Mouse (Mus musculus) retina, adult 2 months (tissue): ENCODE results near the gene Luzp1.

Experiments
- DNase-seq: peaks from one replicate; pipeline ENCODE4 v3.0.0-alpha.2; 2012; ENCODE audit warnings: low read depth, low spot score

Gene Luzp1

DNA sequence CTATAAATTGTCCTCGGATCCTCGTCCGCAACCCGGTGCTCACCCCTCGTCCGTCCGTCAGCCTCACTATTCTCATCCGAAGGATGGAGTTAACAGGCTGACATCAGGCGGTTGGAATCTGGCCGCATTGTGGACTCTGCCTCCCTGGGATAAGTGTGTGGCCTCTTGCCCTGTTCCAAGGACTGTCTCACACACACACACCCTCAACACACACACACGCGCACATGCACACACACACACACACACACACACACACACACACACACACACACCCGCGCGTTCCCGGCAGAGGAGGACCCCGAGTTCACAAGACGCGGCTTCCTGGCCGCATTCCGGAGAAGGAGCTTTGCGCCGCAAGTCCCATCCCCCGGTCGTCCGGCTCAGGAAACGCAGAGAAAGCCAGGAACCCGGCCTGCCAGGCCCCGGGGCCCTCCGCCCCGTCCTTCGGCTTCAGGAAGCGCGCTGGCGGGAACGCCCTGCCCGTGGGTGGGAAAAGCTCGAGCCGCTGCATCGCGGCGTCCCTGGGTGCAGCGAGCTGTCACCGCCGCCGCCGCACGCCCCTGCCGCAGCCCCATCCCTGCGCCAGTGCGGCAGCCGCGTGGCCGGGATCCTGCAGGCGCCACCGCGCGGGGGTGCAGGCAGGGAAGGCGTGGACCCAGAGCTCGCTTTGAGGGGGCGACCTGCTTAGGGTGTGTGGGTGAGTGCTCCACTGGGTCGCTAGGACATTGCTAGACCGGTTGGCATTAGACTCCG lies 7.3 kb upstream of the Luzp1 start, which contains the start of gene 6030445D17Rik:
Gene 6030445D17Rik (plus strand): TSS at position 165 of the 753 bp plus-strand sequence.
- DNase-seq = no peak

DNA sequence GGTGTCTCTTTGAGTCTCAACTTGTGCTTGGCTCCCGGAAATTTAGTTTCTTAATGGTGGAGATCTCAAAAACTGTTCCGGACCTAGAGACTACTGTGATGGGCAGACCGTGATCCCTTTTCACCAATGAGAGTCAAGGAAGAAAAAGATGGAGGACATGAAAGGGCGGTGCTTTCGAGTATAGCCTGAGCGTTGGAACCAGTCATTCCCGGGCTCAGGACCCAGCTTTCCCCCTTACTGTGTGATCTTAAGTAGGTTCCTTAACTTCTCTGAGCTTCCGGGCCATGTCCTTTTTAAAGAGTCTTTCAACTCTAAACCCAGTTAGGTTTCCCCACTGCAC lies 6.8 kb upstream of the Luzp1 start:
- no peak for DNase-seq

DNA sequence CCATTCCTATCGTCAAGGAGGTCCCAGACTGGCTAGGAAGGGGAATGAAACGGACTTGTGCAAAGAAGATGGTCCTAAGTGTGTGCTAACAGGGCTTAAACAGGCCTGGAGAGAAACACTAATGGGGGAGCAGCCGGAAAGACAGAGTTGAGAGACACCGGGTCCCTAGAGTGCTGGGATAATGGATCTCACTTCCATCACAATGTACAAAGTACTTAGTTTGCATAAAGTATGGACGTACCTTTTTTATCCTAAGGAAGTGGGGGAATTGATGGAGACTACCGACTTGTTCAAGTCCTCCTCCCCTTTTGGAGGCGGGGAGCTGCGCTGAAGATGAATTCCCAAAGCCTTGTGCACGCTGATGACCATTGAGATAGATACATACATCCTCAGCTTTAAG lies 6.1 kb upstream of the Luzp1 start:
- DNase-seq = no peak

DNA sequence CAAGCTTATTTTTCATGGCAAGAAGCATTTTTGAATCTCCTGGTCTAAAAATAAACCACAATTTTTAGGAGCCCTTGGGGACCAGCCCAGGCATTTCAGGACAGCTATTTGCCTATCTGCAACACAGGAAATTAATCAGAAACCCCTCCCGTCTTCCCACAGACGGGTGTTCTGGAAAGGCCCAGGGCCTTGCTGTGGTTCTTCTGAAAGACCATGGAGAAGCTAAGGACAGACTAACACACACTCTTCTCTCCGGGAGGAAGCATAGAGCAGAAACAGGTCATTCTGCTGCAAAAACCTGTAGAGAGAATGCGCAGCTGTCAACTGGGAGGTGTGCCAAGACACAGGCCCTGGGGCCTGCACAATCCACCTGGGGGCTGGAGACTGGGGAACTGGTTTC lies 3.3 kb upstream of the Luzp1 start:
- no peak for DNase-seq

DNA sequence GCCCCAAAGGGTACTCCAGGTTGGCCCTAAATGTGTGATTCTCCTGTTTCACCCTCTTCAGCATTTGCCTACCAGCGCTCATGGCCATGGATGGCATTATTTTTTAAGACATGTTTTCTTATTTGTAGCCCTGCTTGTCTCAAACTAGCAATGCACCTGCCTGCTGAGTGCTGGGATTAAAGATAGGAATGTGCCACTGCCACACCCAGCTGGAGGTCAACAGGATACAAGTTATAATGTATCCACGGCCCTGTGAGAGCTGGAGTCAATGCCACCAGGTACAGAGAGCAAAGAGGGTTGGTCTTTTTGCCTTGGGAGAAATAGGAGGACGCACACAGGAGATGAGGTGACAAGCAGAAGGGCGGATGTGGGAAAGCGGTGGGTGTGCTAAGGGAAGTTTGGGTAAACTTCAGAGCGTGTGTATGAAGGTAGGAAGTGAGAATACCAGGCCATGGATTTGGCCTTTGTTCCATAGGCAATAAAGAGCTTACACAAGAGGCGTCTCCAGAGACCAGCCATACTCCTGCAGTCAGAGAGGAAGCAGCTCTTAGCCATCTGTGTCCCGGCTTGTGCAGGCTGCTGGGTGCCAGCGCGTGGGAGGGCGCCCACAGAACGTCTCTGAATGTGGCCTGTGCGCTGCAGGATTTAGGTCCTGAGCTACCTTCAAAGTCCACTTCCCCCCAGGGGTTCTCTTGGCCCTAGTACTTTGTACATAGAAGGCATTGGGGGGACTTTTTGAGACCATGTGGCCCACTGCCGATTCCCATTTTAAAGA lies 821 bp upstream of the Luzp1 start:
- DNase-seq = no peak

DNA sequence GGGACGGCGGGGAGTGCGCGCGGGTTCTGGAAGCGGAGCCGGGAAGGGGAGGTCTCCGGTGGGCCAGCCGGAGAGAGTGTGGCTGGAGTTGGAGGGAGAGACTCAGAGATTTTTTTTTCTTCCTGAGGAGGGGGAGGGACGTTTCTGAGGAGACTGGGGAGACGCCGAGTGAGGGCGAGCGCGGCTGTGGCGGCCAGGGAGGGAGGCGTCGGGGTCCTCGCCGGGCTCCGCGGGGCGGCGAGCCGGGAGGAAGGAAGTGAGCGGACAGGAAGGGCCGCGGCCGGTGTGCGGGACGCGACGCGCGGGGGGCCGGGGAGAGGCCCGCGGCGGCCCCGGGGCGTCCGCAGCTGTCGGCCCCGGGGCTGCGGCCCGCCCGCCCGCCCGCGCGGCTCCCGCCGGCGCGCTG lies 383 bp downstream of the Luzp1 start:
- no peak for DNase-seq

DNA sequence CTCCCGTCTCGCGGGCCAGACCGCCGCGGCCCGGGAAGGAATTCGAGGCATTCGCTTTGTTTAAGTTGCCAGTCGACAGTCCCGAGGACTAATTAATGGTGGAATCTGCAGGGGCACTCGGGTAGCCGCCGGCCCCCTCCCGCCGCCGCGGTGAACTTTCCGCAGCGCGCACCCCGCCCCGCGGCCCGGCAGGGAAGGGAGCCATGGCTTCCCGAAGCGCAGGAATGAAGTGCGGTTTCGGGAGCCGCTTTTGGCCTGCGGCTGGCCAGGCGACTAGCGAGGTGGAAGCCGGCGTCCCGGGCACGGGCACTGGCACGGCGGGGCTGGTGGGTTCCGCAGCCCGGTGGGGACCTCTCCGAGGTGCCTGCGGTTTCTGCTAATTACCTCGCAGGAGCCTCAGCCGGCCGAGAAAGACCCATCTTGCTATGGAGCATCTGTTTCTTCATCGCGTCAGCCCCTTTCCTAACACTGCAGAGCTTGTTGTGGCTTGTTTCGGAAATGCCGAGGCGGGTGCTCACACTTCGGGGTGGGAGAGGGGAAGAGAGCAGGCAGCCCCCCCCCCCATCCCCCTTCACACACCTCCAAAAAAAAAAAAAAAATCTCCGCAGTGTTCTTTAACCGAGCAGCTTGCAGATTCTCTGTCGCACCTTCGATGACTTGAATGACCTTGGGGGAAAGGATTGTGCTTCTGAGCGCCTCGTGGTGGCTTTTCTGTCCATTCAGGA lies 948 bp downstream of the Luzp1 start:
- no peak for DNase-seq

DNA sequence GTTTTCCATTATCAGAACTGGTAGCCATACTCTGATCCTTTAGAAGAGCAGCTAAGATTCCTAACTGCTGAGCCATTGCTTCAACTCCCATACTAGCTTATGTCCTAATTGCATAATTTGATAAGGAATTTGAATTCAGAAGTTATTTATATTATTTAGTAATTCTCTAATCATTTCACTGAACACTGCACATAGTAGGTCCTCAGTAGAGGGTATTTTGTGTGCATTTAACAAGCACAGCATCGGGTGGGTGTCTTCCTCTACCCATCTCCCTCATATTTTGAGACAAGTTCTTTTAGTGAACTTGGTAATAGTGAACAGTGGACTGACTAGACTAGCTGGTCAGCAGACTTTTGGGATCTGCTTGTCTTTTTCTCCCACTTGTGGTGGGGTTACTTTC lies 7.1 kb downstream of the Luzp1 start:
- no peak for DNase-seq

DNA sequence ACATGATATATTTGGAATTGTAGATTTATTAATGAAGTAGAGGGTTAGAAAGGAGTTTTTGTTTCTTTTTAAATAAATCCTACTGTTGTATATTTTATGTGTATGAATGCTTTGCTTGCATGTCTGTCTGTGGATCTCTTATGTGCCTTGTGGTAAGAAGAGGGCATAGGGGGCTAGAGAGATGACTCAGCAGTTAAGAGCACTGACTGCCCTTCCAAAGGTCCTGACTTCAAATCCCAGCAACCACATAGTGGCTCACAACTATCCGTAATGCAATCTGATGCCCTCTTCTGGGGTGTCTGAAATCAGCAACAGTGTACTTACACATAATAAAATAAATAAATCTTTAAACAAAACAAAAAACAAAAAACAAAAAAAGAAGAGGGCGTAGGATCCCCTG lies 17.0 kb downstream of the Luzp1 start:
- no peak for DNase-seq

DNA sequence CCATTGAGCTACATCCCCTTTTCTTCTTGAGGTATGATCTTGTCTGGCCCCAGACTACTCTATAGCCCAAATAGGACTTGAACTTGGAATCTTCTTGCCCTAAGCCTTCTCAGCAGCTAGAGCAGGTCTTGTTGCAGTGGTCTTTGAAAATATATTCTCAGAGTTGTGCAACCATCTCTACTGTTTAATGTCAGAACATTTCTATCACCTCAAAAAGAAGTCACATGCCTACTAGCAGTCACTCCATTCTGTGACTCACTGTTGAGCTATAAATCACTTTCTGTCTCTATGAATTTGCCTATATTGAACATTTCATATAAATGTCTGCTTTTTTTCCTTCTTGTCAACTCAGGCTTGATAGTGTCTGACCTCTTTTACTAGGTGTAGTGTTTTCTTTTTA lies 26.4 kb downstream of the Luzp1 start:
- no peak for DNase-seq

DNA sequence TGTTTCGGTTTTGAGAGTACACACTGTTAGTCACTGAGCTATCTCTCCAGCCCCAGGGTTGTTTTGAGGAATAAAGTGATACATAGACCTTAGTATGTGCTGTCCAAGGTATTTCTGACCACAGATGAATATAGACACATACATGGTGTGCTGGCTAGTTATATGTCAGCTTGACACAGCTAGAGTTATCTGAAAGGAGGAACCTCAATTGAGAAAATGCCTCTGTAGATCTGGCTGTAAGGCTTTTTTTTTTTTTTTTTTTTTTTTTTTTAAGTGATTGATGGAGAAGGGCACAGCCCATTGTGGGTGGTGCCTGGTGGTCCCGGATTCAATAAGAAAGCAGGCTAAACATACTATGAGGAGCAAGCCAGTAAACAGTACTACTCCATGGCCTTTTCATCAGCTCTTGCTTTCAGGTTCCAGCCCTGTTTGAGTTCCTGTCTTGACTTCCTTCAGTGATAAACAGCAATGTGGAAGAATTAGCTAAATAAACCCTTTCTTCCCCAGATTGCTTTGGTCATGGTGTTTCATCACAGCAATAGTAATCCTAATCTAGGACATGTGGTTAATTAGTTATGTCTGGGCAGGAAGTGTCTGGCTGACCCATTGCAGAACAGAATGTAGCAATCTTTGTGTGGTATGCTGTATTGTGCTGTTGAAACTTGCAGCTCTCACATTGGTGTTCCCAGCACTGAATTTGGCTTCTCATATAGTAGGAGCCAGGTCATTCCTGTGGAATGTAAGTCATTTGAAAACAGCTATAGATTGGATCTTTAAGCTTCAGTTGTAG lies 36.1 kb downstream of the Luzp1 start:
- DNase-seq = no peak

DNA sequence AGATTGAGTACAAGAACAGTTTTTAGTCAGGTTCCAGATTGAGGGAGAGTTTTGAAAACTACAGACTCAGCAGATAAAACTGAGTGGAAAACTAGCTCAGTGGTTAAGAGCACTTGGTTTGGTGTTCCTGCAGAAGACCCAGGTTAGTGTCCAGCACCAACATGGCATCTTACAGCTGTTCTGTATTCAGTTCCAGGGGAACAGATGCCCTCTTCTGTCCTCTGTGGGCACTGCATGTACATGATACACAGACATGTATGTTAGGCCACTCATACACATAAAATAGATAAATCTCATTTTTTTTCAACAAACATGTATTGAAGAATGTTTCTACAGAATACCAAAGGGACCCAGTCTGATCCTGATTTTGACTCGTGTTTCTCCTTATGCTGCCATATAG lies 40.3 kb downstream of the Luzp1 start:
- no peak for DNase-seq

DNA sequence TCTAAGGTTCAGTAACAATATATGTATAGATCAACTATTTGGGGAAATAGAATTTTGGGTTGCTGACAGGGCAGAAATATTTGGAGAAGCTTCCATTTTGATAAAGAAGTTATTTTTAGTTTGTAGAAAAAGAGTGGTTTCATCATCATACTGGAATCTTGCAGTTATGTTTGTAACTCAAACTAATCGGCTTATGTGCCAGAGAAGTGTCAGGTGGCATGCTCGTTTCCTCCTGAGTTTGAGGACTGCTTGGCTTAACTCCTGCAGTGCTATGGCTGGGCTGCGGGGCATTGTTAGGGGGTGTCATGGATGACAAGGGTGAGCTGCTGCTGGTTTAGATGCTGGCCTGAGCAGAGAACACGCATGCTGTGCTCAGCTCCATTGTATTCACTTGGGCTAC lies 42.1 kb downstream of the Luzp1 start:
- DNase-seq = no peak

DNA sequence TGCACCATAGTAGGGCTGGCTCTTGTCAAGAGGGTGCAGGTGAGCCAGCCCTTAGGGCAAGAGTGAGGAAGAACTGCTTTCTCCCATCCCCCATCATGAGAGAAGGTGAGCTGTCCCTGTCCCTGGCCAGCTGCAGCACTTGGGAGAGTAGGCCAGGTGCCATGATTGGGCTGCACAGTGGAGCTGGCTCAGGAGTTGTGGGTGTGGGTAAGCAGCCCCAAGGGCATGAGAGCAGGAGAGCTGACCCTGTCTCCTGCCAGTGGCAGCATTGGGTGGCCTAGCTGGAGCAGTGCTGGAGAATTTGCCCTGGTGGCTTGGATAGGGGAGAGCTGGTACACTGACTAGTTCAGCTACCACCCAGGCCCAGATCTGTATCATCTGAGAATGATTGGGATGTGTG lies 43.3 kb downstream of the Luzp1 start:
- DNase-seq = no peak

DNA sequence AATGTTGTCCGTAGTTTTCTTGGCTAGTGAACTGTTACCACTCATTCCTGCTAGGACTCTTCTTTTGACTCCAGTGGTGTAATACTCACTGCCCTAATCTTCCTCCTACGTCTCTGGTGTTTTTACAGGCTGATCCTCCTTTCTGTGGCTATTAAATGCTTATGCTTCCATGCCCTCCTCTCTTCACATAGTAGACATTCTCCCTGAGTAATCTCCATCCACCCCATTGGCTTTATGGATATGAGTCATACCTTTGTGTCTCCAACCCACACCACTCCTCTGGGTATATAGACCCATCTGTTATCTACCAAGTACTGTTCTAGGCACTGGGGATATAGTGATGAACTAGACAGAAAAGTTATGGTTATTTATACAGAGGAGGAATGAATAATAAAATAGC lies 48.6 kb downstream of the Luzp1 start:
- no peak for DNase-seq

DNA sequence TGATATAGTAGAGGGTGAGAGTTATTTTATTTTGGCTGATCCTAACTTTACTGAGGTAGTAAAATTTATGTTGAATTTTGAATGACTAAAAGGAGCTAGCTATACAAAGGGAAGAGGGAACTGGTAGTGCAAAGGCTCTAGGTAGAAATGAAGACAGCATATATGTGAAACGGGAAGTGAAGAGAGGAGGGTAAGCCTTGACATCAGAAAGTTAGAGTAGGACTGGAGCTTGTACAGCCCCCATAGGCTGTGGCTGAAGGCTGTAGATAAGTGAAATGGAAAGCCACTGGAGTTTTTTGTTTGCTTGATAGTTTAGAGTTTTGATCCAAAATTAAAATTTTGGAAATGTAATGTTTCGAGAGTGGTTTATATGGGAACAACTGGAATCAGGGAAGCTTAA lies 49.0 kb downstream of the Luzp1 start:
- no peak for DNase-seq

DNA sequence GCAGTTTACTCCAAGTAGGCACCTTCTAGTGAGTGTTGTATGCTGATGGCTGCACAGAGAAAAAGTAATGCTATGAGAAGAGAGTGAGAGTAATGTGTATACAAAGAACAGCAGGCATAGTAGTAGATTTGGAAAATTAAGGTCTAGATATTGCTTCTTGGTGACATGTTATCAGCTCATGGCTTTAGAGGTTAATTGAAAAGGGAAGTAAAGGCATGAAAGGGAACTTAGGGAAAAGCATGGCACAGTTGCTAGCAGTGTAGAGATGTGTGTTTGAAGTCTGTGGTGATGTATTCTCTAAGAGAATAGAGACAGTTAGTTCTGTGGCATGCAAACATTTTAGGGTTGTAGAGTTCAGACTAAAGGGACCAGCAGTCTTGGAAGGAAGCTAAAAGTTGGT lies 50.3 kb downstream of the Luzp1 start:
- DNase-seq = no peak

DNA sequence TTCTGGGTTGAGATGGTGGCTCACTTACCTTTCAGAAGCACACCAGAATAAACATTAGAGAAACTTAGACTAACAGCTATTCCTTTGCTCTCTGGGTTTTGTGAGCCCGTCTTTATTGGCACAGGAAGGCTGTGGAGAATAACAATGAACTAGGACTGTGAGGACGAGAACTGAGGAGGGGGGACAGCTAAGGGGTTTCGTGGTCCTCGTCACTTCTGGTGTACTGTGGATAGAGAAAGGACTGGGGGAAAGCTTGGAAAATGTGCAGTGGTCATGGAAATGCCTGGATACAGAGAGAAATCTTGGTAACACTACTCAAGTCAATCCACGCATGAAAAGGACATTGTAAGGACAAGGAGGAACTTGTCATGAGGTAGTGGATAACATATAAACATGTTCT lies 52.3 kb downstream of the Luzp1 start:
- DNase-seq = no peak

DNA sequence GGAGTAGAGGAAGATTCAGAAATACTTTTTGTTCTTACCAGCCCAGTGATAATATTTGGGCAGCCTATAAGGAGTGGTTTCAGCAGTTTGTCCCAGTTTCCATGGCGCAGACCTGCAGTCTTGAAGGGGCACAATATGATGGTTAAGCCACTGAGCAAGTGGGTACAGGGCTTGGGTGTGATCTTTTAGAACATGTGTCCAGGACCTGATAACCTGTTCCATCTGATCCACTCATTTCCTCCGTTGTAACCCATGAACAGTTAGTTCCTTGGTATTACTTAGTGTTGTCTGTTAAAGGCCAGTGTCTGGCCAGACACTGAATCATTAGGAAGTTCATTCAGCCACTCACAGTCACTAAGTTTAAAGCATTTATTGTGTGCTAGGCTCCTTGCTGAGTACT lies 54.7 kb downstream of the Luzp1 start:
- DNase-seq = no peak

DNA sequence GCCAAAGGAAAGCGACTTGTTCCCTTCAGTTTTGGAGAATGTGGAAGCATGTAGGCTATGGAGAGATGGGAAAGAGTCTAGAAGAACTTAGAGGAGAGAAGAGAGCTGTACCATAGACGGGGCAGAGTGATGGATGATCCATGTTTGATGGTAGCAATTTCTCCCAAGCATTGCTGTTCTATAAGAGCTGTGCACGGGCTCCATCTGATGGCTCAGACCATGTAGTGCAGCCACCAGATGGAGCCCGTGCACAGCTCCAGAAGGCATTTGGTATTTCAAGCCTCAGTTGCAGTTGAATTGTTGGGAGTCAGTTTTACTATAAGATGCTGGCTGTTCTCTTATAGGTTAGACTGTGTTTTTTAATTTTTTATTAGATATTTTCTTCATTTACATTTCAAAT lies 56.9 kb downstream of the Luzp1 start:
- DNase-seq = peak; percentile 46

DNA sequence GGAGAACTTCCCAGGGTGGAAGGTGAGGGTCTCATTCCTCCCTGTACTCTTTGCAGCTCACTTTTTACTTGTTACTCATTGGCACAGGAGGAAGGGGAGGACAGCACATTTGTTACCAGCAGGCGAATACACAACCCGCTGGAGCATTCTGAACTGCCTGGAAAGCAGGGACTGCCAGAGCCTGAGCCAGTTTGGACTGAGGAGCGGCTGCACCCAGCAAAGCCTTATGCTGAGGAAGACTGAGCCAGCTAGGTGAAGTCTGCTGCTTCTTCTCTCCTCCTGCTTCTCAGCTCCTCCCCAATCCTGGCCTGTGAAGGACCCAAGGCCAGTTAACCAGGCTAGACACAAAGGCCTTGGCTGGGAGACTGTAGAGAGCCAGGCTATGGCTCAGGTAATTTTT lies 75.6 kb downstream of the Luzp1 start:
- DNase-seq = no peak
